Mouse (Mus musculus) left cerebral cortex, adult 8-10 months (tissue): ENCODE results near the gene Asb15. TPM values are rescaled to one million over a fixed set of nuclear protein-coding genes. Genes with fewer than 3 reads are reported as not detected.

Experiments used
- DNase-seq, 2 experiments: peaks; one replicate each; pipeline ENCODE4 v3.0.0; 2022; ENCODE audit warnings: low spot score in 2 of 2
- total RNA-seq, 4 experiments: library from RNA; stranded (reverse); gene quantifications; 2 replicates each; pipeline ENCODE4 v1.2.4; 2022

The Asb15 gene
- total RNA-seq, 4 experiments from 2014 or later, result not detected

DNA sequence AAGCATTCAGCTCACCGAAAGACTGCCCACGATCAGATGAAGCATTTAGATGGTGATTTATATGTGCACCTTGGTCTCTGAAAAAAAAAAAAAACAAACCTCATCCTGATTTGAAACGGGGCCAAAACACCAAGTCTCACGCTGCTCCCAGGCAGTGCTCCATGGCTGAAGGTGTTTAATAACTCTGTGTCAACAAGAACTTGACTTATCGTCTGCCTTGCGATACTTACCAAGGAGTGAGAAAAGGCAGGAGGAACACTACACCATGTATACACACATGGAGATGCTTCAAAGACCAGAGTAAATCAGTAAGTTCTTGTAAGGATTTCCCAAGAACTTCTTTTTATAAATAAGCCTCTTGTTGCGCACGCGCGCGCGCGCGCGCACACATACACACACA lies 79.6 kb downstream of the Asb15 start:
- no peak for DNase-seq

DNA sequence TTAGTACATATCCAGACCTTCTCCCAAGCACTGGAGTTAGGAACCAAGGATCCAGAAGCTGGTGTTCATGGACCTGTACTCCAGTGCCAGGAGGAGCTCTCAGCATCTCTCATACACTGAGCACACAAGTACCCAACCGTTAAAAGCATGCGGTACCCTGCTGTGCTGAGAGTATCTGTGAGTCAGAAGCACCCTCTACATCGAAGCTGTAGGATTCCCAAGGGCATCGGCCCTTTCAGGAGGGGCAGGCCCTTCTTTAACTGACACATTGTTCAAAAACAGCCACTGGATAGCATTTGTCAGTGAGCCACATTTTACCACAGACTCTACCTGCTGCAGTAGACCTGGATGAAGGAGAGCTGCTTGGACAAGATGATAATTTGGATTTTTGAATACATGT lies 80.2 kb downstream of the Asb15 start:
- DNase-seq, result no peak

DNA sequence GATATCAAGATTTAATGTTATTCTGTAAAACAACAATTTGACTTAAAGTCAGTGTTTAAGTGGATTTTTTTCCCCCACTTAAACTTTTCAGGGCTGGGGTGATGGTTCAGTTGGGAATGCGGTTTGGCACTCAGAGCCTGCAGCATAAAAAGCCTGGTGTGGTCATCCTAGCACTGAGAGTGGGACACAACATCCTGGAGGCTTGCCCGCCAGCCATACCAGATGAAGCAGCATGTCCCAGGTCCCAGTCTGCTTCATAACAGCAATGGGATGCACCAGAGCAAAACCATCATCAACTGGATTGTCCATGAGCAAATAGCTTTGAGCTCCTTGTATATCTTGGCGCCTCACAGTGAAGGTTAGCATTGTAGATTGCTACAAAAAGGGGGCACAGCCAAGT lies 80.7 kb downstream of the Asb15 start:
- DNase-seq, result no peak

DNA sequence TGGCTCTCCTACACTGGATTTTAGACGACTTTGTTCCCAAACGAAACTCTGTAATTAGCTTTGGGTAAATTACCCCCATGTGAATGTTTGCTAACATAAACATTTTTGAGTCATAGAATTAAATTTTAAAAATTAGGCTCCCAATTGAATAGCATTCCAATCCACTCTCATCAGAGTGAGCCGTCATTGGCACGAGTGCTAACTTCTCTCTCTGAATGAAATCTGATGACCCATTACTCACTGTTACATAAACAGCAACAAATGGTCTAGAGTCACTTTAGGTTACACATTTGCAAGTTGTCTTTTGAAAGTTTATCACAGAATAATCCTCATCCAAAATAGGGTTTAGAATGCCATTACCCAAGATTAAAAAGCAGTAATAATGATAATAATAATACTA lies 81.6 kb downstream of the Asb15 start:
- DNase-seq, result no peak

DNA sequence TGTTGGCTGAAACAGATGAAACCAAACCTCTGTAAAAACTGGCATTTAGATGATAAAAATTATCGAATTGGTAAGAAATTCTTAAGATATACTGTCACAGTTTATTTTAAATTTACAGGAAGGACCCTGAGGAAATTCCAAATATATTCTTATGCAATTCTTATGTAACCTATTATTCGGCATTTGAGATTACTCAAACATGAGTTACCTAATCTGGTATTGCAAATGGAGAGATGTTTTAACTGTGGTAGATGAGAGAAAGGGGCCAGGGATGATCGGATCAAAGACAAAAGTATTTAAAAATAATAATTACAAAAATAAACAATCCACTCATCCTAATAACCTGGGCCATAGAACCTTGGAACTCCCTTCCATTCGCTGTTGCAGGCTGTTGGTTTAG lies 82.4 kb downstream of the Asb15 start:
- no peak for DNase-seq

DNA sequence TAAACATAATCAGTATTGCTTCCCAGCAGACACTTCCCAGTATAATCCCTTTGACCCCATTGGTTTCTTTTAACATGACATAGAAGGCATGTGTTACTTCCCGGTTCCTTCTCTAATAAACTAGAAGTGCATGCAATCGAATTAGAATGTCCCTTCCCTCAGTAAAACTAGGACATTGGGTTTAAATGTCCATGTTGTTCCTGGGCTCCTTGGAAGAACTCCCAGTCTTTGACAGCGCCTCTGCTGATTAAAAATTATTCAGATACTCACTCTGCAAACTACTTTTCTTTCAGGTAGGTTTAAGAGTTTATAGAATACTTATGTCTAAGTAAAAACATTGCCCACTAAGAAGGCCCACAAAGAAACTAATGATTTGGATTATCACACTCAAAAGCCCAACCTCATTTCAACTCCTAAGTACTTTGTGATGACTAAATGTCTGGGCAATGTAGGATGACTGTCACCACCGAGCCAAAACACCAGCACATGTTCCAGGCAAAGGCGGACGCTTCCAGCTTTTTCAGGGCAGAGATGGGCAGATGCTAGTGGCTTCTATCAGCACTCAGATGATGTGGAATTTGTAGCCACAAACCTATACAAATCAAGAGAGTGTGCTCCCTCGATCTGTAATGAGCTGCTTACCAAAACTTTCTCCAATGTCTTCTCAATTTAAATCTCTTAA lies 84.3 kb downstream of the Asb15 start:
- no peak for DNase-seq

DNA sequence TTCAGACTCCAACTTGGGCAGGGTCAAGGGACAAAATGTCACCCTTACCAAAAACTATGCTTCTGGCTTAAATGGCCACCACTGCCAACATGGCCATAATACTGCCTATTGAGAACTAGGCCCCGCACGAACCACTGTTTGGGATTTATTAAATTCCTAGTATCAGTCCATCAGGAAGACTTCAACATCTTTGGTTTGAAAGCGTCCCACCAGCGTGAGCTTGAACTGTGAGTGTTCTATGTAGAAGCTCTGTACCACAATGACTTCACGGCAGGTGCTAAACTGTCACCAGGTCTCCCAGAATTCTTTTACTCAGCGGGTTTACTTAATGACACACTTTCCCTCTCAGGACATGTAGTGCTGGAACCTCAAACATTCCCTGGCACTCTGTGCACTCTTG lies 85.4 kb downstream of the Asb15 start:
- no peak for DNase-seq

DNA sequence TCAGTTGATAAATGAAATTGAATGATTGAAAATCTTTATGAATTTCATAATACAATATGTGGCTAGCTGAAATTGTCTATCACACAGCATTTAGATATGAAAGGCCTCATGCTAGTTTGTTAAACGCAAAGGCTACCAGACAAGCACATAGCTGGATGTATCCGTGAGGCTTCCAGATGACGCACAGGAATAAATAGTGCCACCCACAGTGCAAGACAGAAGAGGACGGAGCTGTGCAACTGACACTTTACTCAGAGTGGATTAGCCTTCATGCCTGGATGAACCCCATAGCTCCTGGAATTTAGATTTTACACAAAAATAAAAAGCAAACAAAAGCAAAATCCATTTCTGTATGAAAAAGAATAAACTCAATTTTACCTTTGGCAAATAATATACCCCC lies 86.0 kb downstream of the Asb15 start:
- no peak for DNase-seq

DNA sequence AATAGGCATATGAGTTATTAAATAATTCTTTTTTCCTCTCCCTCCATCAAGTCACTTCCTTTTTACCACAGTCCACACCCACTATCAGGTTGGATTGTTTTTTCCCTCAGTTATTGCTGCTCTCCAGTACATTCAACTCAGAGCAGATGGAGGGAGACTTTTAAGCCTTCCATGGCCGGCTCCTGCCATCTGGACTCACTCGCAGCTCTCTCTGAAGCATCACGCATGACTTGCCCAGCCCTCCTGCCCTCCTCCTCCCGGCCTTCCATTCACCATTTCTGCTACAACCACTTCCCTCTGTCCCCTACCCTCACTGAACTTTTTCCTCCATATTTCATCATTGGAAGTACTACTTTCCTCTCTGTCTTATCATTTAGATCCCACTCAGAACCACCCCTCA lies 88.8 kb downstream of the Asb15 start:
- DNase-seq, result no peak

DNA sequence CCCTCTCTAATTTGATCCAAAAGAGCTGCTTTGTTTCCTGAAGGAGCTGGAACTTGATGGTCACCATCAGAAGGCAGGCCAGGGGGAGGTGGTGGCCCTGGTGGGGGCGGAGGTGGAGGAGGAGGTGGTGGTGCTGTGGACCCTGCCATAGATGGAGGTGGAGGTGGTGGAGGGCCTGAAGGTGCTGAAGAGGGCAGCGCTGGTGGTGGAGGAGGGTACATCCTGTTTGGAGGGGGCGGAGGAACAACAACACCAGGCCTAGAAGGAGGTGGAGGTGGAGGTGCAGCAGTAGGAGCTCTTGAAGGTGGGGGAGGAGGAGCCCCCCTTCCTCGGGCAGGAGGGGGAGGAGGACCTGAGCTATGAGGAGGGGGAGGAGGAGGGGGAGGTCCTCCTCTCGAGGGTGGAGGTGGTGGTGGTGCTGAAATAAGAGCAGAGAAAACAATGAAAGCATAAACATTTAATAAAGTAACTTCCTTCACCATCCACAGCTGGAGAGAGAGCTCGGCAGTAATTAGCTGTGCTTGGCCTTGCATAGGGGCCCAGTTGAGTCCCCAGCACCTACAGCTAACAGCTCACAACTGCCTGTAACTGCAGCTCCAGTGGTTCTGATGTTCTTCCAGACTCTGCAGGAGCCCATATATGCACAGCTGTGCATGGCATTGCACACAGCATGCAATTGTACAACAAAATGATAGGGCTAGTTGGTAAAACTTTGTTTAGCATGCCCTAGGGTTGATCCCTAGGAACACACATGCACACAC lies 91.5 kb downstream of the Asb15 start:
- DNase-seq, result no peak

DNA sequence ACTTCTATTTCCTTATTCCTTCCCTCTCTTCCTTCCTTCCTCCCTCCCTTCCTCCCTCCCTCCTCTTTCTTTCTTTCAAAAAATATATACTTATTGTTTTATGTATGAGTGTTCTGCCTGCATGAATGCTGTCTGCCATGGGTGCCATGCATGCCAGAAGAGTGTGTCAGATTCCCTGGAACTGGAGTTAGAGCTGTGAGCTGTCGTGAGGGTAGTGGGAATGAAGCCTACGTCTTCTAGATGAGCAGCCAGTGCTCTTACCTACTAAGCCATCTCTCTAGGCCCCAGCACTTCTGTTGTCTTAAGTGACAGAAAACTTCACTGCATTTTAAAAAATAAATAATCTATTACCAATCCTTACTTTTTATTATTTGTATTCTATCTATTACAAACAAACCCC lies 93.0 kb downstream of the Asb15 start:
- DNase-seq, result no peak

DNA sequence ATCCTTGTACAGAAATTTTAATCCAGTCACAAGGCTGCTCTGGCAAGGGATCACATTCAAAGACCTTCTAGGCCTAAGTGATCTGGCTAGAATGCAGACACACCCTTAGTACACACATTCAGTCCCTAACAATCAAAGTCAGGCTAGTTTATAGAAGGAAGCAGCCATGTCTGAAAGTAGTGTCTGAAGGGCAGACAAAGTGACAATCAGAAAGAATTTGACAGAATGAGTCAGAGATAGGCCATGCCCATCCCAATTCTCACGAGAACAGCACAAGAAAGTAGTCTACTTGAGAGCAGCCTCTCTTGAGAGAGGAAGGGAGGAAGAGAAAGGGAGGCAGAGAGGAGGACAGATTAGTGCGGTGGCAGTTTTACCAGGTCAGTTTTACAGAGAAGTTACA lies 94.2 kb downstream of the Asb15 start:
- DNase-seq, result no peak

Other genes with a start within 250 kb of the Asb15 start
- 1 to 10 TPM; 2.5 to 3.0 (median 2.8) TPM for gene Iqub, start 13.1 kb upstream of the Asb15 start, total RNA-seq
- gene Ndufa5, start 131 bp upstream of the Asb15 start, total RNA-seq, result 100 to 1,000 TPM; 252 to 307 (median 286) TPM
- gene Lmod2, start 69.6 kb downstream of the Asb15 start, total RNA-seq, result under 1 TPM in 2 of 4 experiments, not detected in 2; 0.37 to 0.42 TPM
- gene Wasl, start 136.9 kb downstream of the Asb15 start, total RNA-seq, result 100 to 1,000 TPM in 2 of 4 experiments, 10 to 100 TPM in 2; 93.6 to 105 (median 97.3) TPM
- not detected for gene Hyal6, start 205.1 kb downstream of the Asb15 start, total RNA-seq
- gene Hyal4, start 220.2 kb downstream of the Asb15 start, total RNA-seq, result not detected